Mouse (Mus musculus) heart, embryonic 14.5 days (tissue): ENCODE results near the gene Ffar1. TPM values are rescaled to one million over a fixed set of nuclear protein-coding genes. Genes with fewer than 3 reads are reported as not detected.

Experiments used
- polyA plus RNA-seq: library from polyadenylated mRNA; unstranded; fragments of >200 nt; fragmentation: Nextera tagmentation; extraction: Ambion mirVana; gene quantifications from 2 replicates; pipeline ENCODE4 v1.2.1, GENCODE M21; 2014

The Ffar1 gene
- polyA plus RNA-seq, 1 experiment from 2014 or later, result not detected

Other genes with a start within 250 kb of the Ffar1 start
- 0.32 TPM in 1 of 2 replicates, not detected in the other for gene Upk1a, start 248.7 kb downstream of the Ffar1 start, polyA plus RNA-seq
- gene Cox6b1, start 235.4 kb downstream of the Ffar1 start, polyA plus RNA-seq, result 2,519 and 2,589 TPM in 2 replicates
- 0.19 TPM in 1 of 2 replicates, not detected in the other for gene Etv2, start 225.7 kb downstream of the Ffar1 start, polyA plus RNA-seq
- 72.5 and 75.5 TPM in 2 replicates for gene Rbm42, start 211.2 kb downstream of the Ffar1 start, polyA plus RNA-seq
- gene Haus5, start 196.6 kb downstream of the Ffar1 start, polyA plus RNA-seq, result 26.1 and 27.6 TPM in 2 replicates
- gene Pmis2, start 190.0 kb downstream of the Ffar1 start, polyA plus RNA-seq, result not detected in 2 replicates
- gene 2200002J24Rik, start 162.6 kb downstream of the Ffar1 start, polyA plus RNA-seq, result 1.3 and 2.8 TPM in 2 replicates
- 0.22 and 0.42 TPM in 2 replicates for gene Atp4a, start 149.4 kb downstream of the Ffar1 start, polyA plus RNA-seq
- 205 and 215 TPM in 2 replicates for gene Tmem147, start 132.0 kb downstream of the Ffar1 start, polyA plus RNA-seq
- gene Gapdhs, start 117.9 kb downstream of the Ffar1 start, polyA plus RNA-seq, result 0.43 and 0.44 TPM in 2 replicates
- 0.57 and 0.84 TPM in 2 replicates for gene Sbsn, start 110.1 kb downstream of the Ffar1 start, polyA plus RNA-seq
- gene Dmkn, start 97.8 kb downstream of the Ffar1 start, polyA plus RNA-seq, result 0.81 and 1.5 TPM in 2 replicates
- 1.1 TPM in 1 of 2 replicates, not detected in the other for gene Krtdap, start 73.7 kb downstream of the Ffar1 start, polyA plus RNA-seq
- gene Ffar2, start 37.8 kb downstream of the Ffar1 start, polyA plus RNA-seq, result 0.16 TPM in 1 of 2 replicates, not detected in the other
- gene Ffar3, start 5.4 kb downstream of the Ffar1 start, polyA plus RNA-seq, result not detected in 2 replicates
- gene Cd22, start 18.8 kb upstream of the Ffar1 start, polyA plus RNA-seq, result 0.16 TPM in 1 of 2 replicates, not detected in the other
- 0.15 TPM in 1 of 2 replicates, not detected in the other for gene Mag, start 53.3 kb upstream of the Ffar1 start, polyA plus RNA-seq
- not detected in 2 replicates for gene Hamp2, start 63.1 kb upstream of the Ffar1 start, polyA plus RNA-seq
- not detected in 2 replicates for gene Hamp, start 82.5 kb upstream of the Ffar1 start, polyA plus RNA-seq
- gene Usf2, start 95.2 kb upstream of the Ffar1 start, polyA plus RNA-seq, result 17.2 and 19.6 TPM in 2 replicates
- 6.1 and 6.7 TPM in 2 replicates for gene Lsr, start 111.9 kb upstream of the Ffar1 start, polyA plus RNA-seq
- gene Fam187b, start 112.2 kb upstream of the Ffar1 start, polyA plus RNA-seq, result 0.30 and 0.89 TPM in 2 replicates
- gene Fxyd5, start 180.9 kb upstream of the Ffar1 start, polyA plus RNA-seq, result 34.3 and 36.1 TPM in 2 replicates
- gene Fxyd7, start 189.9 kb upstream of the Ffar1 start, polyA plus RNA-seq, result 1.6 and 1.9 TPM in 2 replicates
- gene Fxyd1, start 195.6 kb upstream of the Ffar1 start, polyA plus RNA-seq, result 1,215 and 1,293 TPM in 2 replicates
- not detected in 2 replicates for gene Lgi4, start 197.8 kb upstream of the Ffar1 start, polyA plus RNA-seq
- gene Fxyd3, start 215.1 kb upstream of the Ffar1 start, polyA plus RNA-seq, result 0.58 and 0.82 TPM in 2 replicates